Mouse (Mus musculus) small intestine, adult 2 months (tissue): Measurements from ENCODE around the gene Mrps27.

Source experiments
- CTCF ChIP-seq: fragments of 200-500 bp; IDR thresholded peaks from 2 replicates; pipeline ENCODE4 v1.5.1; 2012; ENCODE audit warnings: low read depth, mild to moderate bottlenecking, control low read depth, inconsistent platforms, low read length, moderate library complexity, mixed read lengths; ENCODE audit not compliant: insufficient replicate concordance, insufficient read length; ENCODE audit errors: extremely low read depth
- POLR2A ChIP-seq: fragments of 200-500 bp; IDR thresholded peaks from 2 replicates; pipeline ENCODE4 v1.6.1; 2012; ENCODE audit warnings: low read depth, mild to moderate bottlenecking, control low read depth, inconsistent platforms, low read length, moderate library complexity

DNA sequence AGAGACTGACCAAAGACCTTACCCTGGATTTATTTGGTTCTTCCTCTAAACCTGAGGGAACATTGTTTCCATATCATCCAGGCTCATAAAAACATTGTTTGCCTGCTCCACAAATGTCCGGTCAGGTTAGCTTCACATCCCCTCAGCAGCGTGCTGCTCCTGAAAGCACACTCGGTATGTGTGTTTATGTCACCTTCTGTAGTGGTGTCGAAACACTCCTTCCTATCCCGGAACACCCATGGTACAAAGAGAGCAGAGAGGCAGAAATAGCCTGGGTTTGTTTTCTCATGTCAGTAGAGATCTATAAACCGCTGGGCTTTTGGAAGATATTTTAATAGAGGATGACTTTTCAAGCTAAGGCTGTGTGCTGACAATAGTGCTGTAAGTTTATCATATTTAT, 32.5 kb downstream of the Mrps27 start:
- TF ChIP-seq POLR2A (no peak), CTCF (no peak)
